ENCODE assay signal across 10 mouse cellular contexts in genomic region chr10:94107168-94107567, GRCm38 (mm10). TPM values are rescaled to one million over a fixed set of nuclear protein-coding genes. Genes with fewer than 3 reads are reported as not detected.
A peak's percentile ranks its signal among the peaks of the same experiment; 100 is the strongest.
DNase-seq lines count a peak whose midpoint lies in the region; ATAC-seq lines count a peak whose summit lies in the region.
"Had no signal": no experiment of that assay in that cellular context is flagged by ENCODE, and none has a peak within 500 bp of the region (broad histone marks: within the 10 kb centered on the region; RNA-seq: fewer than 3 reads in every experiment).

No protein-coding gene starts in this region.

- 0 out of 2 replicates have a peak, but pooled peaks cover 2% of the 10 kb centered on the region for H3K36me3 ChIP-seq in lung, embryonic 15.5 days
- H3K36me3 ChIP-seq in midbrain, embryonic 13.5 days: no peaks in the 10 kb centered on the region

- H3K4me3 ChIP-seq in brown adipose tissue, adult 24 weeks (ENCODE audit: insufficient read depth, low read depth, low read length): no peak overlapping the region
- no peak overlapping the region for H3K4me3 ChIP-seq in lung, embryonic 15.5 days
- no peak overlapping the region for H3K4me3 ChIP-seq in midbrain, embryonic 13.5 days (replicated peaks)
- H3K4me3 ChIP-seq: forebrain, embryonic 10.5 days had no signal

- 0 out of 2 replicates have a peak, but pooled peaks cover 2% of the 10 kb centered on the region for H3K4me1 ChIP-seq in brown adipose tissue, adult 24 weeks (ENCODE audit: control insufficient read depth, insufficient read depth, insufficient read length, low read length)
- no peaks in the 10 kb centered on the region for H3K4me1 ChIP-seq in lung, embryonic 15.5 days
- H3K4me1 ChIP-seq in midbrain, embryonic 13.5 days (replicated peaks): no peaks in the 10 kb centered on the region
- H3K4me1 ChIP-seq: forebrain, embryonic 10.5 days had no signal

- 23% methylated on average over 4 of the region's 4 CpGs for WGBS in lung, embryonic 15.5 days
- 81% methylated on average over 4 of the region's 4 CpGs for WGBS in midbrain, embryonic 13.5 days

- DNase-seq in adrenal gland, adult 2 months: peak; percentile 26
- no peak for DNase-seq in adrenal gland, postnatal 4 days (ENCODE audit: low spot score in 2 of 2)
- peak; percentile 39 for DNase-seq in kidney, adult 18-20 months
- DNase-seq in layer of hippocampus, postnatal 36 days: no peak
- DNase-seq in urinary bladder, adult 18-20 months (ENCODE audit: low spot score in 2 of 2): no peak
- DNase-seq: cerebellum, adult 9-10 months had no signal

- H3K27ac ChIP-seq in brown adipose tissue, adult 24 weeks (replicated peaks; ENCODE audit: low read depth, low read length): peak overlapping the region; percentile 59
- H3K27ac ChIP-seq in lung, embryonic 15.5 days: peak overlapping the region; percentile 1
- H3K27ac ChIP-seq in midbrain, embryonic 13.5 days: no peak overlapping the region
- H3K27ac ChIP-seq: forebrain, embryonic 10.5 days had no signal

- no peak overlapping the region for H3K4me2 ChIP-seq in lung, embryonic 15.5 days
- H3K4me2 ChIP-seq in midbrain, embryonic 13.5 days (replicated peaks): no peak overlapping the region

- no peaks in the 10 kb centered on the region for H3K9me3 ChIP-seq in lung, embryonic 15.5 days
- H3K9me3 ChIP-seq in midbrain, embryonic 13.5 days: no peaks in the 10 kb centered on the region
- H3K9me3 ChIP-seq: forebrain, embryonic 10.5 days had no signal

- H3K9ac ChIP-seq in lung, embryonic 15.5 days: no peak overlapping the region
- no peak overlapping the region for H3K9ac ChIP-seq in midbrain, embryonic 13.5 days (replicated peaks)

- ATAC-seq in lung, embryonic 15.5 days (ENCODE audit: borderline replicate concordance, extremely low read depth, low FRiP score, low TSS enrichment): 0 out of 2 replicates have a peak, but pooled peaks have one; percentile 35
- ATAC-seq in midbrain, embryonic 13.5 days: no peak

- no peaks in the 10 kb centered on the region for H3K27me3 ChIP-seq in lung, embryonic 15.5 days
- no peaks in the 10 kb centered on the region for H3K27me3 ChIP-seq in midbrain, embryonic 13.5 days

RNA-seq across cellular contexts. Expression of gene Nr2c1, which starts 40.7 kb away (rescaled TPM):
- total RNA-seq in adrenal gland, adult 2 months (2021): 10 to 100 TPM; 11.7 to 13.7 TPM
- 2.5 and 2.7 TPM in 2 replicates for polyA plus RNA-seq in adrenal gland, adult 2 months (2012; rRNA removed)
- 10 to 100 TPM; 16.3 to 18.0 TPM for total RNA-seq in adrenal gland, postnatal 4 days (2021)
- polyA plus RNA-seq in brown adipose tissue, adult 24 weeks (2012; ENCODE audit: insufficient read depth, insufficient read length, missing spikeins): 6.9 and 7.1 TPM in 2 replicates
- 7.7 and 8.8 TPM in 2 replicates for polyA plus RNA-seq in lung, embryonic 15.5 days (2015; fragmentation: Nextera tagmentation; extraction: Ambion mirVana)
- 1 to 10 TPM; 9.2 to 9.7 TPM for total RNA-seq in layer of hippocampus, postnatal 36 days (2021)
- polyA plus RNA-seq in midbrain, embryonic 13.5 days (2015; fragmentation: Nextera tagmentation; extraction: Ambion mirVana): 9.5 and 10.0 TPM in 2 replicates

Comparison
In these comparisons a context has a peak if more than half of its experiments do, and no peak if none do; other contexts are left out.
1. DNase-seq: peak in adrenal gland, adult 2 months (single experiment) and kidney, adult 18-20 months (single experiment); none in adrenal gland, postnatal 4 days (0 of 2), layer of hippocampus, postnatal 36 days (0 of 2) and urinary bladder, adult 18-20 months (0 of 2).